In genomic region chr1:182087753-182088633, GRCm38 (mm10) we compare ENCODE assay signal across 9 mouse cellular contexts. TPM values are rescaled to one million over a fixed set of nuclear protein-coding genes. Genes with fewer than 3 reads are reported as not detected.
DNase-seq lines count a peak whose midpoint lies in the region; ATAC-seq and TF ChIP-seq lines count a peak whose summit lies in the region.
"Had no signal": no experiment of that assay in that cellular context is flagged by ENCODE, and none has a peak within 500 bp of the region (broad histone marks: within the 10 kb centered on the region; RNA-seq: fewer than 3 reads in every experiment).

No protein-coding gene starts in this region.

- no peaks in the 10 kb centered on the region for H3K9me3 ChIP-seq in kidney, embryonic 16.5 days (ENCODE audit: low read length)
- H3K9me3 ChIP-seq in midbrain, postnatal 0 days (ENCODE audit: low read length) = no peaks in the 10 kb centered on the region

- no peak overlapping the region for H3K4me3 ChIP-seq in kidney, embryonic 16.5 days (ENCODE audit: low read length)
- no peak overlapping the region for H3K4me3 ChIP-seq in midbrain, postnatal 0 days (ENCODE audit: low read depth, low read length)

- H3K27ac ChIP-seq in kidney, embryonic 16.5 days (ENCODE audit: low read length) = peak overlapping the region; percentile 49; the same call in 1 of the 2 replicates
- H3K27ac ChIP-seq in midbrain, postnatal 0 days (ENCODE audit: low read depth, low read length) = no peak overlapping the region
- H3K27ac ChIP-seq: liver, embryonic 14.5 days had no signal

- no peaks in the 10 kb centered on the region for H3K27me3 ChIP-seq in kidney, embryonic 16.5 days (ENCODE audit: insufficient read depth, low read length)
- no peaks in the 10 kb centered on the region for H3K27me3 ChIP-seq in midbrain, postnatal 0 days (ENCODE audit: insufficient read depth, low read length)

- H3K9ac ChIP-seq in kidney, embryonic 16.5 days (replicated peaks; ENCODE audit: low read length) = no peak overlapping the region
- H3K9ac ChIP-seq in midbrain, postnatal 0 days (replicated peaks; ENCODE audit: low read length, poor library complexity, severe bottlenecking) = no peak overlapping the region
- H3K9ac ChIP-seq: liver, embryonic 14.5 days had no signal

- no peaks in the 10 kb centered on the region for H3K36me3 ChIP-seq in kidney, embryonic 16.5 days (ENCODE audit: insufficient read depth, low read length)
- no peaks in the 10 kb centered on the region for H3K36me3 ChIP-seq in midbrain, postnatal 0 days (ENCODE audit: insufficient read depth, low read length)

- 76% methylated on average over 14 of the region's 14 CpGs for WGBS in kidney, embryonic 16.5 days
- 88% methylated on average over 14 of the region's 14 CpGs for WGBS in midbrain, postnatal 0 days

- H3K4me2 ChIP-seq in kidney, embryonic 16.5 days (replicated peaks; ENCODE audit: low read depth, low read length) = no peak overlapping the region
- no peak overlapping the region for H3K4me2 ChIP-seq in midbrain, postnatal 0 days (ENCODE audit: low read depth, low read length, poor library complexity, severe bottlenecking)

- H3K4me1 ChIP-seq in kidney, embryonic 16.5 days (ENCODE audit: insufficient read depth, low read length) = peaks cover 46% of the 10 kb centered on the region
- no peaks in the 10 kb centered on the region for H3K4me1 ChIP-seq in midbrain, postnatal 0 days (ENCODE audit: insufficient read depth, low read length)

- TF ChIP-seq CTCF in midbrain, postnatal 0 days (IDR thresholded peaks at IDR 0.05) = no peak

- no peak for ATAC-seq in kidney, embryonic 16.5 days (ENCODE audit: low FRiP score, low TSS enrichment)
- no peak for ATAC-seq in inflammation-experienced regulatory T-cells, adult 6 months
- ATAC-seq in midbrain, postnatal 0 days (ENCODE audit: low FRiP score) = no peak

- no peak for DNase-seq in kidney, postnatal 25 days
- peak; percentile 81 for DNase-seq in adrenal gland, adult 2 months
- DNase-seq in fibroblast of lung, adult 2 months (ENCODE audit: low read depth) = peak; percentile 70
- peak; percentile 60 for DNase-seq in lung, postnatal 25 days (ENCODE audit: low spot score)
- DNase-seq in kidney, postnatal 14 days = no peak
- DNase-seq in midbrain, postnatal 0 days (ENCODE audit: low spot score) = no peak

RNA-seq across cellular contexts. Expression of gene Srp9, which starts 36.5 kb away (rescaled TPM):
- 131 and 132 TPM in 2 replicates for polyA plus RNA-seq in kidney, embryonic 16.5 days (2015; fragmentation: Nextera tagmentation; extraction: Ambion mirVana)
- total RNA-seq in adrenal gland, adult 2 months (2021) = 10 to 100 TPM; 46.4 to 64.9 TPM
- 22.7 and 29.6 TPM in 2 replicates for polyA plus RNA-seq in adrenal gland, adult 2 months (2012; rRNA removed)
- polyA plus RNA-seq in inflammation-experienced regulatory T-cells, adult 6 months (2017; shearing (Covaris generic)) = 100 to 1,000 TPM; 141 to 184 (median 147) TPM
- total RNA-seq in midbrain, postnatal 0 days (2014; rRNA removed) = 70.5 and 76.1 TPM in 2 replicates
- polyA plus RNA-seq in midbrain, postnatal 0 days (2015; fragmentation: Nextera tagmentation; extraction: Ambion mirVana) = 169 and 173 TPM in 2 replicates

Comparison
In these comparisons a context has a peak if more than half of its experiments do, and no peak if none do; other contexts are left out.
1. DNase-seq: peak in adrenal gland, adult 2 months (single experiment), fibroblast of lung, adult 2 months (single experiment) and lung, postnatal 25 days (single experiment); none in kidney, postnatal 25 days (0 of 2), kidney, postnatal 14 days (single experiment) and midbrain, postnatal 0 days (single experiment).